Mouse (Mus musculus) cerebellum, postnatal 25 days (tissue): Measurements from ENCODE around the gene Gm9508.

Experiments
- DNase-seq, 2 experiments: peaks; one replicate each; pipeline ENCODE4 v3.0.0; 2021; ENCODE audit warnings: mixed read lengths in 2 of 2

The Gm9508 gene

DNA sequence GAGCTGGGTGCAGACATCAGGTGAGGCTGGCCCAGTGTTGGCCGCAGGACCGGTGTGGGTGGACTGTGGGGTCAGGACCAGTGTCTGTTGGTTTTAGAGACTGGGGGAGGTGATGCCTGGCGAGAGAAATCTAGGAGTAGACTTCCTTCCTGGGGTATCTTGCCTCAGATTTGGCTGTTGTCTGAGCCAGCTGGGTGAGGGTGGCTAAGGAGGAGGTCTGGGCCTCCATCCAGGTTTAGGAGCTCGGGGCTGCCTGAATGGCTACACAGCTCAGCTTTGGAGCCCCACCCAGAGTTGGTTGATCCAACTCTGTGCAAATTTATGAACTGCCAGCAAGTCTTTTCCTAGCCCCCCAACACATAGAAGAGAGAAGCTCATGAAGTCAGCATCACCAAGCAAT is 29.6 kb downstream of the Gm9508 start:
- no peak for DNase-seq

GRCm38 (mm10) chr10:77666342-77666741 is 30.7 kb downstream of the Gm9508 start:
- peak in 1 of 2 experiments; percentile 24 for DNase-seq

GRCm38 (mm10) chr10:77663949-77664665 is 32.9 kb downstream of the Gm9508 start:
- no peak for DNase-seq

- no peak for DNase-seq
These were observed 38.6 kb downstream of the Gm9508 start for GRCm38 (mm10) chr10:77658286-77658994.

DNA sequence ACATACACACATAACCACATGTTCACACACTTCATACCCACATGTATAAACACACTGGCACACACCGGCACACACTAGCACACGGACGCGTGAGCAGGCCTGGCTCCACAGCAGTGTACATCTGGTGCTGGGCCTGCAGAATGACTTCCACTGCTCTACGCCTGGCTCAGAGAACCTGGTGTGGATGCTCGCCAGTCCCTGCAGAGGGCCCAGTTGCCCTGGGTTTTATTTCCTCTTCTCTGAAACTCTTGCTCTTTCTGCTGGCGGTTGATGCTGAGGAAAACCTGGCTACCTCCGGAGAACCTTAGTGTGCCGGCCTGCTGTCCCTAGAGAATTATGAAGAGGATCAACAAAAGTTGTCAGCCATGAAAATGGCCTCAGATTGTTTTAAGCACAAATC is 45.0 kb downstream of the Gm9508 start:
- no peak for DNase-seq

DNA sequence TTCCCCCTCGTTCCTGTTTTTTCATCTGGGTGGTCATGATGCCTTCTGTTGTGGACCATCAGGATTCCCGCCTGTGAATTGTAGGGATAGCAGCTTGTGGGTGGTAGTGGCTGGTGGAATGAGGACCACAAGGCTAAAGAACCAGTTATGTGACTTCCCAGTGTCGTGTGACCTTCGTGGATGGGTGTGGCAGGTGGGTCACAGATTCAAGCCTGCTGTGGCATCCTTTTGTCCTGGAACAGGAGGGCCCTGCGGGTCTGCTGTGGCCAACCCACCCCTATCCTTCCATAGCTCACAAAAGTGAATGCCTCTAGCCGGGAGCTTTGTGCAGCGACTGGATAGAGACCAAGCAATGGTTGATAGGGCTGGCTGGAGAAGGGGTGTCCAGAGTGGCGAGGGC is 49.1 kb downstream of the Gm9508 start:
- no peak for DNase-seq

GRCm38 (mm10) chr10:77647461-77647860 is 49.6 kb downstream of the Gm9508 start:
- DNase-seq = no peak
